Mouse (Mus musculus): ENCODE data around the gene Dmbx1. TPM values are rescaled to one million over a fixed set of nuclear protein-coding genes. Genes with fewer than 3 reads are reported as not detected.

Gene Dmbx1
- polyA plus RNA-seq, 2 experiments = not detected

DNA sequence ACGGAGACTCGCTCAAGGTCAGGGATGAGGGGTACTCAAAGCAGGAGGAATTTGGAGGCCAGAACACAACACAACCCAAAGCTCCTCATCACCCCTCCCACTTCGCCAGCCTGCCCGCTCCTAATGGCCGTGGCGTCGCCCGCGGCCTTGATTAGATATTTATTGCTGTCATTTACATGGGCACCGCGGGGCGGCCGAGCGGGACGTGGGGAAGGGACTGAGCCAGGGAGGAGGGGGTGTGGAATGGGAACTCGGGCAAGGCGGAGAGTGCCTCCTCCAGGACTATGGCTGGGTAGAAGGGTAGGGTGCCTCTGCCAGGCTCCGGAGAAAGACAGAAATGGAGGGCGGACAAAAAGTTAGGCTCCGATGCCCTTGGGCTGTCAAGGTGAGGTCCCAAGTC, 3.1 kb downstream of the Dmbx1 start:
- H3K4me3 ChIP-seq (ENCODE audit: insufficient read depth in 1 of 2, low read depth in 2 of 2, low read length in 2 of 2) = no peak overlapping the region
- peaks cover 97% of the 10 kb centered on the region for H3K27me3 ChIP-seq (ENCODE audit: control insufficient read depth, insufficient read depth, low read length)
- no peak overlapping the region for H3K27ac ChIP-seq
- H3K4me1 ChIP-seq (replicated peaks; ENCODE audit: control insufficient read depth in 2 of 2, insufficient read depth in 2 of 2, low read length in 1 of 2) = no peaks in the 10 kb centered on the region
- H3K4me2 ChIP-seq (ENCODE audit: low read depth) = no peak overlapping the region
- H3K9ac ChIP-seq (replicated peaks) = no peak overlapping the region
- TF ChIP-seq EP300 (IDR thresholded peaks at IDR 0.05; ENCODE audit: low read depth) (no peak), CTCF (IDR thresholded peaks at IDR 0.05; ENCODE audit: low read depth) (no peak)
- no peaks in the 10 kb centered on the region for H3K9me3 ChIP-seq (ENCODE audit: control insufficient read depth, low read length)
- 2% methylated on average over 20 of the region's 20 CpGs for WGBS (ENCODE audit: insufficient replicate concordance)
- H3K36me3 ChIP-seq (replicated peaks; ENCODE audit: control insufficient read depth, insufficient read depth, low read depth) = no peaks in the 10 kb centered on the region
- ATAC-seq (ENCODE audit: insufficient read depth) = no peak
- DNase-seq (ENCODE audit: low read depth in 3 of 3, low spot score in 3 of 3) = no peak

DNA sequence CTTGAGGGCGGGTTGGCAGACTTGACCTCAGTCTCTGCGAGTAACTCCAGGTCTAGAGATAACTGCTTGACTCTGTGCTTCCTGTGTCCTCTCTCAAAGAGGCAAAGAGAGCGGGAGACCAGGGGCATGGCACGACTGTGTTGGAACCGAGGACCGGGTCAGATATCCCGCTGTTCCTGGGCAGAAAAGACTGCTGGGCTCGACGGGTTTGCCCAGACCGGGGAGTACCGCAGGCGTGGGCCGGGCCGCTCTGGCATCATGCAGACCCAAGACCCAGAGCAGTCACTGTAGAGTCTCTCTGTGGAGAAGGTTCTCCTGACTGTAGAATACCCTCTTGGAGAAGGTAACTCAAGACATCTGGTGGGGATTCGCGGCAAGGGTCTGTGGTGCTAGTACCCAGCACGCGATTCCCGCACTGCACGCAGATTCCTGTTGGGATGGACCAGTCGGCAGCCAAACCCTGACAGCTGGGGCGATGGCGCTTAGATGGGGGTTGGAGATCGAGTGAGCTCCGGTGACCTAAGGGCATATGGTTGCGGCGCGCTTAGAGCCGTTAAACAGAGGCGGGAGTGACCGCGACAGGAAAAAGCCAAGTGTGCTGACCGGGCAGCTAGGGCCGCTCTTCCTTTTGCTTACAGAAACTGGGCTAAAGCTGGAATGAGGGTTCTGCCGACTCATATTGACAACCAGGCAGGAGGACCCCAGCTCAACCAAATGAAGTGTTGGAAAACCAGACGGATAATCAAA, 3.7 kb downstream of the Dmbx1 start:
- H3K9me3 ChIP-seq (ENCODE audit: control insufficient read depth, low read length) = no peaks in the 10 kb centered on the region
- peaks cover 95% of the 10 kb centered on the region for H3K27me3 ChIP-seq (ENCODE audit: control insufficient read depth, insufficient read depth, low read length)
- TF ChIP-seq CTCF (IDR thresholded peaks at IDR 0.05; ENCODE audit: low read depth) (no peak), EP300 (IDR thresholded peaks at IDR 0.05; ENCODE audit: low read depth) (no peak)
- no peak for DNase-seq (ENCODE audit: low read depth in 3 of 3, low spot score in 3 of 3)
- no peak overlapping the region for H3K9ac ChIP-seq (replicated peaks)
- ATAC-seq (ENCODE audit: insufficient read depth) = no peak
- no peaks in the 10 kb centered on the region for H3K36me3 ChIP-seq (replicated peaks; ENCODE audit: control insufficient read depth, insufficient read depth, low read depth)
- no peaks in the 10 kb centered on the region for H3K4me1 ChIP-seq (replicated peaks; ENCODE audit: control insufficient read depth in 2 of 2, insufficient read depth in 2 of 2, low read length in 1 of 2)
- no peak overlapping the region for H3K4me2 ChIP-seq (ENCODE audit: low read depth)
- H3K27ac ChIP-seq = no peak overlapping the region
- H3K4me3 ChIP-seq (ENCODE audit: insufficient read depth in 1 of 2, low read depth in 2 of 2, low read length in 2 of 2) = no peak overlapping the region
- WGBS (ENCODE audit: insufficient replicate concordance) = under 1% methylated on average over 36 of the region's 36 CpGs

DNA sequence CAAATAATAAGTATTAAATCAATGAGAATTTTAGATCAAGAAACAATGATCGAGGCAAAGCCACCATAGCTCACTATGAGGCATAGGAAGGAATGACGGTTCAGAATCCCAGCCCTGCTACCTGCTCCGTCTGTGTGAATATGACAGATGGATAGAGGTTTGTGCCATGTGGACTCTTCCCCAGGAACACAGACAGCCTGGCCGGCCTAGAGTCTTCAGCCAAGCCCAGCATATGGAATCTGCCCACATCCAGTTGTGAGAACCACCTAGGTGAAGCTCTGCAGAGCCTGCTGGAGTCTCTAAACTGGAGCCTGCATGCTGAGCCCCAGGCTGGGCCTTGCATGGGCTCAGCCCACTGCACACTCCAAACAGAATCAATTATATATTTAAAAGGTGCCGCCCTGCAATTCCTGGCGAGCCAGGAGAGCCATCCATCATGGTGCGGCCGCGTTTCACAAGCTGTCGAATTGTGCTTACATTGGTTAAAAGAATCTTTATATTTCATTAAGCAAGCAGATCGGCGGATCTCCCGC, 8.1 kb downstream of the Dmbx1 start:
- Histone ChIP-seq H3K36me3 (replicated peaks; ENCODE audit: control insufficient read depth, insufficient read depth, low read depth) (no peaks in the 10 kb centered on the region), H3K4me2 (ENCODE audit: low read depth) (no peak overlapping the region), H3K27me3 (ENCODE audit: control insufficient read depth, insufficient read depth, low read length) (peaks cover 59% of the 10 kb centered on the region), H3K4me3 (ENCODE audit: insufficient read depth in 1 of 2, low read depth in 2 of 2, low read length in 2 of 2) (no peak overlapping the region), H3K9me3 (ENCODE audit: control insufficient read depth, low read length) (no peaks in the 10 kb centered on the region), H3K9ac (replicated peaks) (no peak overlapping the region), H3K4me1 (replicated peaks; ENCODE audit: control insufficient read depth in 2 of 2, insufficient read depth in 2 of 2, low read length in 1 of 2) (no peaks in the 10 kb centered on the region), H3K27ac (no peak overlapping the region)
- TF ChIP-seq CTCF (IDR thresholded peaks at IDR 0.05; ENCODE audit: low read depth) = no peak
- no peak for TF ChIP-seq EP300 (IDR thresholded peaks at IDR 0.05; ENCODE audit: low read depth)
- 38% methylated on average over 13 of the region's 13 CpGs for WGBS (ENCODE audit: insufficient replicate concordance)
- DNase-seq (ENCODE audit: low read depth in 3 of 3, low spot score in 3 of 3) = no peak
- no peak for ATAC-seq (ENCODE audit: insufficient read depth)

DNA sequence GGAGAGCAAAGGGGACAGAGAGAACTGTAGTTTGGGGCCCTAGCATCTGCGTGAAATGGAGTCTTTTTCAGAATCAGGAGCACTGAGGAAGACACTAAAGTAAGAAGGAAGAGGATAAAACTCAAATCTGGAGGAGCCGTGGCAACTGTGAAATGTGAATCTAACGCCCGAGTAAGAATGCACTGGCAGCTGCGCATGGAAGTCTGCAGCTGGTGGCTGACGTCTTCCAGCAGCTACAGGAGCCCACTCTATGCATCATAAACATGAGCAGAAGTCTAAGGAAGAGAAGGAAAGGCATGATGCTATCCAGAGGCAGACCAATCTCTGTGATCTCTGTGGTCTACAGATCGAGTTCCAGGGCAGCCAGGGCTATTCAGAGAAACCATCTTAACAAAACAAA, 12.1 kb downstream of the Dmbx1 start:
- DNase-seq (ENCODE audit: low read depth in 3 of 3, low spot score in 3 of 3) (no peak), ATAC-seq (ENCODE audit: insufficient read depth) (no peak)
- TF ChIP-seq EP300 (IDR thresholded peaks at IDR 0.05; ENCODE audit: low read depth) = no peak
- TF ChIP-seq CTCF (IDR thresholded peaks at IDR 0.05; ENCODE audit: low read depth) = no peak
- no peak overlapping the region for H3K4me2 ChIP-seq (ENCODE audit: low read depth)
- H3K27me3 ChIP-seq (ENCODE audit: control insufficient read depth, insufficient read depth, low read length) = peaks cover 22% of the 10 kb centered on the region
- no peaks in the 10 kb centered on the region for H3K4me1 ChIP-seq (replicated peaks; ENCODE audit: control insufficient read depth in 2 of 2, insufficient read depth in 2 of 2, low read length in 1 of 2)
- H3K9me3 ChIP-seq (ENCODE audit: control insufficient read depth, low read length) = no peaks in the 10 kb centered on the region
- no peak overlapping the region for H3K9ac ChIP-seq (replicated peaks)
- WGBS (ENCODE audit: insufficient replicate concordance) = 42% methylated on average over 7 of the region's 7 CpGs
- no peak overlapping the region for H3K27ac ChIP-seq
- H3K4me3 ChIP-seq (ENCODE audit: insufficient read depth in 1 of 2, low read depth in 2 of 2, low read length in 2 of 2) = no peak overlapping the region
- no peaks in the 10 kb centered on the region for H3K36me3 ChIP-seq (replicated peaks; ENCODE audit: control insufficient read depth, insufficient read depth, low read depth)

DNA sequence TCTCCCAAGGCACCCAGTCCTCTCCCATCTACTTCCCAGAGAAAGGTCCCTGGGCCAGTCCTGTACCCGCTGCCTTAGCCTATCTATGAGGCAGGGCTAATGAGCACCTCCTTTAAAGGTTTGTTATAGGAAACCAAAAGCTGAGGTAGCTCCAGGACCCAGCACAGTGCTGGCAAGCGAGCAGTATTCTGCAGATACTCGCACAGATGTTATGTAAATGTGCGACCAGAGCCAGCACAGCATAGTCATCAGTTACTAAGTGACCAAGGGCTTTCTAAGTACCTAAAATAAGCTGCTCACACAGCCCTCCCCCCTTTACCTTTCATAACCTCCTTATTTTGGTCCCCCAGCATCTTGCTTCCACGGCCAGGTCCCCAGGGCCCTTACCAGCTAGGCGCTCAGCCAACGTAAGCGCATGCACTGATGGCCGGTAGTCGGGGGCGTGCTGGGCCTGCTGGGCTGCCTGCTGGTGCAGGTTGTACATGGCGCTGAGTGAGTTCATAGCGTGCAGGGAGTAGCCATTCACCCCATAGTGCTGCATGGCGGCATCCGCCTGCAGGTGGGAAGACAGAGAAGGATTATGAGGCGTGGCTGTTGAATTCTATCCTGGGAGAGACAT, 16.4 kb downstream of the Dmbx1 start:
- Histone ChIP-seq H3K27me3 (ENCODE audit: control insufficient read depth, insufficient read depth, low read length) (no peaks in the 10 kb centered on the region; the same call in 1 of the 2 replicates), H3K4me1 (replicated peaks; ENCODE audit: control insufficient read depth in 2 of 2, insufficient read depth in 2 of 2, low read length in 1 of 2) (no peaks in the 10 kb centered on the region), H3K9me3 (ENCODE audit: control insufficient read depth, low read length) (no peaks in the 10 kb centered on the region), H3K4me2 (ENCODE audit: low read depth) (no peak overlapping the region), H3K36me3 (replicated peaks; ENCODE audit: control insufficient read depth, insufficient read depth, low read depth) (no peaks in the 10 kb centered on the region), H3K9ac (replicated peaks) (no peak overlapping the region), H3K4me3 (ENCODE audit: insufficient read depth in 1 of 2, low read depth in 2 of 2, low read length in 2 of 2) (no peak overlapping the region), H3K27ac (no peak overlapping the region)
- DNase-seq (ENCODE audit: low read depth in 3 of 3, low spot score in 3 of 3) (no peak), ATAC-seq (ENCODE audit: insufficient read depth) (no peak)
- TF ChIP-seq CTCF (IDR thresholded peaks at IDR 0.05; ENCODE audit: low read depth) (no peak), EP300 (IDR thresholded peaks at IDR 0.05; ENCODE audit: low read depth) (no peak)
- 60% methylated on average over 16 of the region's 16 CpGs for WGBS (ENCODE audit: insufficient replicate concordance)

Measured in liver, embryonic 14.5 days (tissue).